Mouse (Mus musculus) leukemia stem cell, adult 10-12 weeks (primary cell): Measurements from ENCODE around the gene Zfp746. TPM values are rescaled to one million over a fixed set of nuclear protein-coding genes. Genes with fewer than 3 reads are reported as not detected.

Source experiments
- polyA plus RNA-seq: library from polyadenylated mRNA; stranded (reverse); fragments of >175 nt; gene quantifications from 2 replicates; pipeline ENCODE4 v1.2.3, GENCODE M21; 2012; ENCODE audit warnings: low replicate concordance

Gene Zfp746
- 22.9 and 31.9 TPM in 2 replicates for polyA plus RNA-seq

GRCm38 (mm10) chr6:48086471-48086878, at the start of gene Zfp746:
Zfp746 (minus strand) TSS chr6:48086593.

GRCm38 (mm10) chr6:48048426-48049272, 37.7 kb downstream of the Zfp746 start, which contains the start of gene Zfp777:
Zfp777 (minus strand) TSS chr6:48048911.

Other genes starting within 250 kb of the Zfp746 start
- 9.4 and 22.8 TPM in 2 replicates for gene Zfp282, start 209.4 kb downstream of the Zfp746 start, polyA plus RNA-seq
- gene Zfp212, start 166.1 kb downstream of the Zfp746 start, polyA plus RNA-seq, result 12.8 and 14.1 TPM in 2 replicates
- gene Zfp956, start 133.2 kb downstream of the Zfp746 start, polyA plus RNA-seq, result 4.3 and 11.5 TPM in 2 replicates
- 63.6 and 67.8 TPM in 2 replicates for gene Zfp777, start 37.7 kb downstream of the Zfp746 start, polyA plus RNA-seq